Mouse (Mus musculus): ENCODE measurements around the gene Cox15.

- TF ChIP-seq CTCF (IDR thresholded peaks at IDR 0.05; ENCODE audit: low read depth), result no peak
- no peak for TF ChIP-seq EP300 (IDR thresholded peaks at IDR 0.05; ENCODE audit: low read depth)
Observed at GRCm38 (mm10) chr19:43786249-43787026, 33.6 kb upstream of the Cox15 start.
